Mouse (Mus musculus): ENCODE measurements at regions not wholly inside any gene's neighbourhood (a gene's known extent, or its start where the extent isn't known, plus 50 kb on each side); places are given as distances from the start of the nearest gene placed in this dataset.

GRCm38 (mm10) chr5:133815462-133815861, 284.0 kb upstream of the Castor2 start:
- DNase-seq (ENCODE audit: low spot score): no peak

- no peak for DNase-seq (ENCODE audit: low spot score)
These were observed 285.1 kb upstream of the Castor2 start for GRCm38 (mm10) chr5:133814436-133814835.

GRCm38 (mm10) chr5:133812216-133812615, 287.3 kb upstream of the Castor2 start:
- DNase-seq (ENCODE audit: low spot score): no peak

GRCm38 (mm10) chr5:133806891-133807290, 292.6 kb upstream of the Castor2 start:
- no peak for DNase-seq (ENCODE audit: low spot score)

GRCm38 (mm10) chr5:133802001-133802400, 297.5 kb upstream of the Castor2 start:
- no peak for DNase-seq (ENCODE audit: low spot score)

- no peak for DNase-seq (ENCODE audit: low spot score)
These were observed 303.9 kb upstream of the Castor2 start for GRCm38 (mm10) chr5:133795638-133796037.

- no peak for DNase-seq (ENCODE audit: low spot score)
These were observed 308.8 kb upstream of the Castor2 start for GRCm38 (mm10) chr5:133790726-133791125.

GRCm38 (mm10) chr5:133788006-133788405, 311.5 kb upstream of the Castor2 start:
- no peak for DNase-seq (ENCODE audit: low spot score)

GRCm38 (mm10) chr5:133787491-133787890, 312.0 kb upstream of the Castor2 start:
- no peak for DNase-seq (ENCODE audit: low spot score)

- DNase-seq (ENCODE audit: low spot score): no peak
These were observed 322.9 kb upstream of the Castor2 start for GRCm38 (mm10) chr5:133776591-133776990.

GRCm38 (mm10) chr5:133774116-133774515, 325.4 kb upstream of the Castor2 start:
- DNase-seq (ENCODE audit: low spot score): no peak

GRCm38 (mm10) chr5:133768856-133769255, 330.7 kb upstream of the Castor2 start:
- no peak for DNase-seq (ENCODE audit: low spot score)

GRCm38 (mm10) chr5:133757817-133758216, 341.7 kb upstream of the Castor2 start:
- DNase-seq (ENCODE audit: low spot score): no peak

- DNase-seq (ENCODE audit: low spot score): no peak
These were observed 345.3 kb upstream of the Castor2 start for GRCm38 (mm10) chr5:133754180-133754579.

- no peak for DNase-seq (ENCODE audit: low spot score)
These were observed 345.9 kb upstream of the Castor2 start for GRCm38 (mm10) chr5:133753461-133754160.

GRCm38 (mm10) chr5:133746960-133747359, 352.6 kb upstream of the Castor2 start:
- no peak for DNase-seq (ENCODE audit: low spot score)

- no peak for DNase-seq (ENCODE audit: low spot score)
These were observed 353.1 kb upstream of the Castor2 start for GRCm38 (mm10) chr5:133746411-133746810.

- DNase-seq (ENCODE audit: low spot score): no peak
These were observed 355.4 kb upstream of the Castor2 start for GRCm38 (mm10) chr5:133744136-133744535.

GRCm38 (mm10) chr5:133743606-133744005, 355.9 kb upstream of the Castor2 start:
- no peak for DNase-seq (ENCODE audit: low spot score)

- DNase-seq (ENCODE audit: low spot score): no peak
These were observed 367.6 kb upstream of the Castor2 start for GRCm38 (mm10) chr5:133731871-133732270.

- no peak for DNase-seq (ENCODE audit: low spot score)
These were observed 381.1 kb upstream of the Castor2 start for GRCm38 (mm10) chr5:133718187-133719078.

- no peak for DNase-seq (ENCODE audit: low spot score)
These were observed 383.7 kb upstream of the Castor2 start for GRCm38 (mm10) chr5:133715830-133716229.

- DNase-seq (ENCODE audit: low spot score): no peak
These were observed 386.9 kb upstream of the Castor2 start for GRCm38 (mm10) chr5:133712652-133713051.
